ENCODE assay signal across 8 mouse cellular contexts in the genomic region with DNA sequence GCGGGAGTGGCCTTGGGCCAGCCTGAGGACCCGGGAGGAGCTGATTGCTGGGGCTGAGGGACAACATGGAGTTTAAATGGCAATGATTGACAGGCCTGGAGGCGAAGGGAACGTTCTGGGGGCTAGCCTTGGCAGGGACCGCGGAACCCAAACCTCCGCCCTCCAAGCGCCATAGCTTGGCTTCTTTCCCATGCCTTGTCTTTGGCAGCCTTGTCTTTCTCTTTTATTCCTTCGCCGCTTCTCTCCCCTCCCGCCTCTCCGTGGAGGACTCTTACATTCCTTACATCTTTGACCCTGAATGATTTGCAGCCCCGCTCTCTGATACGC. TPM values are rescaled to one million over a fixed set of nuclear protein-coding genes. Genes with fewer than 3 reads are reported as not detected.
A peak's percentile ranks its signal among the peaks of the same experiment; 100 is the strongest.
DNase-seq lines count a peak whose midpoint lies in the region; ATAC-seq lines count a peak whose summit lies in the region.

No protein-coding gene starts in this region.

- H3K4me3 ChIP-seq in heart, embryonic 12.5 days: peak overlapping the region; percentile 86
- peak overlapping the region; percentile 92 for H3K4me3 ChIP-seq in limb, embryonic 12.5 days (replicated peaks)
- H3K4me3 ChIP-seq in midbrain, embryonic 16.5 days (ENCODE audit: low read depth, low read length): peak overlapping the region; percentile 71

- H3K4me2 ChIP-seq in heart, embryonic 12.5 days: peak overlapping the region; percentile 84
- peak overlapping the region; percentile 95 for H3K4me2 ChIP-seq in limb, embryonic 12.5 days
- H3K4me2 ChIP-seq in midbrain, embryonic 16.5 days (ENCODE audit: low read length): peak overlapping the region; percentile 98

- H3K36me3 ChIP-seq in heart, embryonic 12.5 days: peaks cover 37% of the 10 kb centered on the region
- H3K36me3 ChIP-seq in limb, embryonic 12.5 days: peaks cover 50% of the 10 kb centered on the region
- peaks cover 6% of the 10 kb centered on the region for H3K36me3 ChIP-seq in midbrain, embryonic 16.5 days (ENCODE audit: control insufficient read depth, insufficient read depth, low read length)

- H3K9me3 ChIP-seq in heart, embryonic 12.5 days (replicated peaks): no peaks in the 10 kb centered on the region
- no peaks in the 10 kb centered on the region for H3K9me3 ChIP-seq in limb, embryonic 12.5 days
- no peaks in the 10 kb centered on the region for H3K9me3 ChIP-seq in midbrain, embryonic 16.5 days (replicated peaks; ENCODE audit: control insufficient read depth, low read length, poor library complexity, severe bottlenecking)

- H3K9ac ChIP-seq in heart, embryonic 12.5 days: peak overlapping the region; percentile 91
- peak overlapping the region; percentile 81 for H3K9ac ChIP-seq in limb, embryonic 12.5 days (replicated peaks)
- H3K9ac ChIP-seq in midbrain, embryonic 16.5 days (ENCODE audit: low read depth, low read length): peak overlapping the region; percentile 80

- DNase-seq in cerebellum, adult 11 months: peak; percentile 54
- no peak for DNase-seq in cerebellum, postnatal 36 days
- peak; percentile 30 for DNase-seq in thymus, postnatal 14 days
- DNase-seq in thymus, adult 18-20 months: no peak
- no peak for DNase-seq in layer of hippocampus, adult 11-12 months (ENCODE audit: low spot score)

- peaks cover 49% of the 10 kb centered on the region for H3K4me1 ChIP-seq in heart, embryonic 12.5 days (replicated peaks)
- H3K4me1 ChIP-seq in limb, embryonic 12.5 days (replicated peaks): peaks cover 35% of the 10 kb centered on the region
- peaks cover 39% of the 10 kb centered on the region for H3K4me1 ChIP-seq in midbrain, embryonic 16.5 days (ENCODE audit: control insufficient read depth, insufficient read depth, low read length)

- WGBS in heart, embryonic 12.5 days: under 1% methylated on average over 14 of the region's 14 CpGs
- 3% methylated on average over 14 of the region's 14 CpGs for WGBS in limb, embryonic 12.5 days
- 0% methylated on average over 14 of the region's 14 CpGs for WGBS in midbrain, embryonic 16.5 days

- H3K27me3 ChIP-seq in heart, embryonic 12.5 days (replicated peaks): no peaks in the 10 kb centered on the region
- no peaks in the 10 kb centered on the region for H3K27me3 ChIP-seq in limb, embryonic 12.5 days
- H3K27me3 ChIP-seq in midbrain, embryonic 16.5 days (ENCODE audit: control insufficient read depth, insufficient read depth, low read depth, low read length): no peaks in the 10 kb centered on the region

- peak overlapping the region; percentile 94 for H3K27ac ChIP-seq in heart, embryonic 12.5 days (ENCODE audit: poor library complexity, severe bottlenecking)
- H3K27ac ChIP-seq in limb, embryonic 12.5 days: peak overlapping the region; percentile 94
- H3K27ac ChIP-seq in midbrain, embryonic 16.5 days (ENCODE audit: low read length): peak overlapping the region; percentile 90

- no peak for ATAC-seq in heart, embryonic 12.5 days (ENCODE audit: insufficient number of reproducible peaks, low FRiP score)
- ATAC-seq in limb, embryonic 12.5 days (ENCODE audit: insufficient number of reproducible peaks, insufficient read depth, low FRiP score, low TSS enrichment, low read depth): peak; percentile 11; the same call in 1 of the 2 replicates
- no peak; the same call in 1 of the 2 replicates for ATAC-seq in midbrain, embryonic 16.5 days

RNA-seq across cellular contexts. Expression of gene Rnf41, which starts 0.6 kb away (rescaled TPM):
- polyA plus RNA-seq in heart, embryonic 12.5 days (2016; fragmentation: Nextera tagmentation; extraction: Ambion mirVana): 27.7 and 29.9 TPM in 2 replicates
- polyA plus RNA-seq in limb, embryonic 12.5 days (2016; fragmentation: Nextera tagmentation; extraction: Ambion mirVana): 42.5 TPM in 2 replicates
- 105 and 108 TPM in 2 replicates for polyA plus RNA-seq in midbrain, embryonic 16.5 days (2015; fragmentation: Nextera tagmentation; extraction: Ambion mirVana)

RNA-seq across cellular contexts. Expression of gene Nabp2, which starts 0.7 kb away (rescaled TPM):
- 57.3 and 57.9 TPM in 2 replicates for polyA plus RNA-seq in heart, embryonic 12.5 days (2016; fragmentation: Nextera tagmentation; extraction: Ambion mirVana)
- polyA plus RNA-seq in limb, embryonic 12.5 days (2016; fragmentation: Nextera tagmentation; extraction: Ambion mirVana): 65.1 and 65.2 TPM in 2 replicates
- 141 and 150 TPM in 2 replicates for polyA plus RNA-seq in midbrain, embryonic 16.5 days (2015; fragmentation: Nextera tagmentation; extraction: Ambion mirVana)

RNA-seq across cellular contexts. Expression of gene Slc39a5, which starts 11.0 kb away (rescaled TPM):
- 0.28 and 0.42 TPM in 2 replicates for polyA plus RNA-seq in heart, embryonic 12.5 days (2016; fragmentation: Nextera tagmentation; extraction: Ambion mirVana)
- polyA plus RNA-seq in limb, embryonic 12.5 days (2016; fragmentation: Nextera tagmentation; extraction: Ambion mirVana): not detected in 2 replicates
- polyA plus RNA-seq in midbrain, embryonic 16.5 days (2015; fragmentation: Nextera tagmentation; extraction: Ambion mirVana): 0.10 TPM in 1 of 2 replicates, not detected in the other

RNA-seq across cellular contexts. Expression of gene Ankrd52, which starts 35.1 kb away (rescaled TPM):
- polyA plus RNA-seq in heart, embryonic 12.5 days (2016; fragmentation: Nextera tagmentation; extraction: Ambion mirVana): 10.6 and 11.3 TPM in 2 replicates
- polyA plus RNA-seq in limb, embryonic 12.5 days (2016; fragmentation: Nextera tagmentation; extraction: Ambion mirVana): 13.5 and 14.8 TPM in 2 replicates
- 9.9 and 13.6 TPM in 2 replicates for polyA plus RNA-seq in midbrain, embryonic 16.5 days (2015; fragmentation: Nextera tagmentation; extraction: Ambion mirVana)

RNA-seq across cellular contexts. Expression of gene Coq10a, which starts 43.2 kb away (rescaled TPM):
- 15.9 and 16.2 TPM in 2 replicates for polyA plus RNA-seq in heart, embryonic 12.5 days (2016; fragmentation: Nextera tagmentation; extraction: Ambion mirVana)
- 15.5 and 15.8 TPM in 2 replicates for polyA plus RNA-seq in limb, embryonic 12.5 days (2016; fragmentation: Nextera tagmentation; extraction: Ambion mirVana)
- polyA plus RNA-seq in midbrain, embryonic 16.5 days (2015; fragmentation: Nextera tagmentation; extraction: Ambion mirVana): 36.8 and 40.3 TPM in 2 replicates

Comparison
In these comparisons a context has a peak if more than half of its experiments do, and no peak if none do; other contexts are left out.
1. DNase-seq: peak in cerebellum, adult 11 months (single experiment) and thymus, postnatal 14 days (single experiment); none in cerebellum, postnatal 36 days (0 of 2), thymus, adult 18-20 months (0 of 2) and layer of hippocampus, adult 11-12 months (single experiment).
2. Peak in every context shown above with its lines, with median percentiles within 50 percentile points of each other: H3K27ac ChIP-seq, H3K4me2 ChIP-seq, H3K4me3 ChIP-seq and H3K9ac ChIP-seq.